Mouse (Mus musculus): ENCODE measurements around the gene Adat1. TPM values are rescaled to one million over a fixed set of nuclear protein-coding genes. Genes with fewer than 3 reads are reported as not detected.

Adat1 gene
- 1 to 10 TPM; 1.5 to 3.0 TPM for polyA plus RNA-seq (2012; fragmentation: generic; extraction: Trizol)

GRCm38 (mm10) chr8:111992013-111992702, at the start of gene Adat1:
Gene Adat1 (minus strand): TSS chr8:111992302.

GRCm38 (mm10) chr8:112014936-112015335, 22.8 kb upstream of the Adat1 start, which contains the start of gene Gm6793:
Gene Gm6793 (minus strand): TSS chr8:112015036.

GRCm38 (mm10) chr8:112010997-112011815, 19.1 kb upstream of the Adat1 start, which contains the start of the genes Kars and Terf2ip:
Gene Kars (minus strand): TSS chr8:112011323.
Gene Terf2ip (plus strand): TSS chr8:112011398.

GRCm38 (mm10) chr8:111940171-111941100, 51.7 kb downstream of the Adat1 start, which contains the start of gene Gabarapl2:
Gene Gabarapl2 (plus strand): TSS chr8:111940703.

DNA sequence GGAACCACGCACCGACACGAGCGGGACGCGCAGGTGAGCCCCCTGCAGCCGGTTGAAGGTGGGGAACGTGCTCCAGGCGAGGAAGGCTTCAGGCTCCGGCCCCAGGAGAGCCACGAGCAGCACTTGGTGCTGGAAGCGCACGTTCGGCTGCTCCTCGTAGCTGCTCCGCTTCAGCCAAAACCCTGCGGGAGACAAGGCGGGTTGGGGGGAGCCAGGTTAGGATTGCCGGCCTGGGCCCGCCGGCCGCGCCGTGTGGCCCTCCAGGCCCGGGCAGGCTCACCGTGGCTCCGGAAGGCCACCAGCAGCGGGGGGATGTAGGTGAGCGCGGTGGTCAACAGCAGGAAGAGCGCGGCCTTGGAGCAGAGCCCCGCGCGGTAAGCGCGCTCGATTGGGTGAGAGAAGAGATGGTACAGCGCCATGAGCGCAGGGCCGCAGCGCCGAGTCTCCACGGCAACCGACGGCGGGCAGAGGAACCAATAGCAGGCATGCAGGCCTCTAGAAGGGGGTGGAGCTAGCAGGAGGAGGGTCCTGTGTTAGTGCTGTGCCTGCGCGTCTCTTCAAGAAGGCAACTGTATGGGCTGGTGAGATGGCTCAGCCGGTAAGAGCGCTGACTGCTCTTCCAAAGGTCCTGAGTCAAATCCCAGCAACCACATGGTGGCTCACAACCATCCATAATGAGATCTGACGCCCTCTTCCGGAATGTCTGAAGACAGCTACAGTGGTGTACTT, 58.6 kb downstream of the Adat1 start, which contains the start of gene Tmem231:
Gene Tmem231 (minus strand): TSS at position 534 of the 729 bp plus-strand sequence.

Other genes with a start within 250 kb of the Adat1 start
- gene Bcar1, start 248.5 kb downstream of the Adat1 start, polyA plus RNA-seq (2012; fragmentation: generic; extraction: Trizol), result 10 to 100 TPM; 41.6 to 58.1 TPM
- 10 to 100 TPM in 1 of 2 experiments, 1 to 10 TPM in 1; 8.8 to 68.7 TPM for gene Cfdp1, start 138.0 kb downstream of the Adat1 start, polyA plus RNA-seq (2012; fragmentation: generic; extraction: Trizol)
- 1 to 10 TPM in 1 of 2 experiments, under 1 TPM in 1; 0.23 to 1.2 TPM for gene Tmem170, start 115.6 kb downstream of the Adat1 start, polyA plus RNA-seq (2012; fragmentation: generic; extraction: Trizol)
- gene Chst5, start 81.9 kb downstream of the Adat1 start, polyA plus RNA-seq (2012; fragmentation: generic; extraction: Trizol), result not detected
- gene Tmem231, start 58.4 kb downstream of the Adat1 start, polyA plus RNA-seq (2012; fragmentation: generic; extraction: Trizol), result 10 to 100 TPM in 1 of 2 experiments, 1 to 10 TPM in 1; 2.0 to 17.6 TPM
- gene Gabarapl2, start 51.6 kb downstream of the Adat1 start, polyA plus RNA-seq (2012; fragmentation: generic; extraction: Trizol), result 10 to 100 TPM; 31.3 to 71.4 TPM
- 100 to 1,000 TPM; 141 to 170 TPM for gene Kars, start 19.0 kb upstream of the Adat1 start, polyA plus RNA-seq (2012; fragmentation: generic; extraction: Trizol)
- gene Terf2ip, start 19.1 kb upstream of the Adat1 start, polyA plus RNA-seq (2012; fragmentation: generic; extraction: Trizol), result 1 to 10 TPM; 1.1 to 8.4 TPM
- under 1 TPM; 0.02 to 0.31 TPM for gene Gm6793, start 22.7 kb upstream of the Adat1 start, polyA plus RNA-seq (2012; fragmentation: generic; extraction: Trizol)

Data from C3H10T1/2 (cell line).